Mouse (Mus musculus) lung, adult 2 months (tissue): Measurements from ENCODE around the gene Man2a1.

Experiments
- CTCF ChIP-seq: fragments of 200-500 bp; IDR thresholded peaks from 2 replicates; pipeline ENCODE4 v1.5.1; 2011; ENCODE audit warnings: mild to moderate bottlenecking, low read length, control low read depth; ENCODE audit not compliant: insufficient read depth
- POLR2A ChIP-seq: fragments of 200-500 bp; IDR thresholded peaks from 2 replicates; pipeline ENCODE4 v1.6.1; 2011; ENCODE audit warnings: low read depth, mild to moderate bottlenecking, control low read depth, low read length, borderline replicate concordance; ENCODE audit errors: extremely low read depth

GRCm38 (mm10) chr17:64778300-64778699, 177.8 kb downstream of the Man2a1 start:
- no peak for TF ChIP-seq POLR2A
- no peak for TF ChIP-seq CTCF
